Mouse (Mus musculus) spleen, adult 2 months (tissue): Measurements from ENCODE around the gene Hist1h3g. TPM values are rescaled to one million over a fixed set of nuclear protein-coding genes. Genes with fewer than 3 reads are reported as not detected.
A peak's percentile ranks its signal among the peaks of the same experiment; 100 is the strongest.

Experiments used
- DNase-seq, 2 experiments: peaks; one replicate each; pipeline versions ENCODE4 v3.0.0 to v3.0.0-alpha.2; 2012 to 2021; ENCODE audit warnings: low spot score in 2 of 2, low read depth in 1 of 2
- H3K27ac ChIP-seq: fragments of 200-500 bp; 2 replicates; pipeline ENCODE4 v1.5.1; 2012; ENCODE audit warnings: low read length, inconsistent platforms; ENCODE audit not compliant: insufficient read depth
- H3K27me3 ChIP-seq: fragments of 200-500 bp; 2 replicates; pipeline ENCODE4 v1.6.1; 2012; ENCODE audit warnings: mild to moderate bottlenecking, moderate library complexity, low read length, inconsistent platforms; ENCODE audit not compliant: control insufficient read depth, insufficient read depth
- H3K36me3 ChIP-seq: fragments of 200-500 bp; 2 replicates; pipeline ENCODE4 v1.6.1; 2012; ENCODE audit warnings: mild to moderate bottlenecking, low read length, inconsistent platforms; ENCODE audit not compliant: control insufficient read depth, insufficient read depth
- H3K4me1 ChIP-seq: fragments of 200-500 bp; 2 replicates; pipeline ENCODE4 v1.6.1; 2011; ENCODE audit warnings: inconsistent platforms; ENCODE audit not compliant: control insufficient read depth, insufficient read depth, insufficient read length
- H3K4me3 ChIP-seq: fragments of 200-500 bp; 2 replicates; pipeline ENCODE4 v1.5.1; 2011; ENCODE audit warnings: mild to moderate bottlenecking, inconsistent platforms; ENCODE audit not compliant: insufficient read depth, insufficient read length; ENCODE audit errors: extremely low read depth
- CTCF ChIP-seq: fragments of 200-500 bp; IDR thresholded peaks from 2 replicates; pipeline ENCODE4 v1.5.1; 2011; ENCODE audit warnings: mild to moderate bottlenecking, inconsistent platforms; ENCODE audit not compliant: insufficient read depth, insufficient read length, insufficient replicate concordance; ENCODE audit errors: extremely low read depth
- POLR2A ChIP-seq: fragments of 200-500 bp; IDR thresholded peaks from 2 replicates; pipeline ENCODE4 v1.6.1; 2011; ENCODE audit warnings: low read depth, low read length, inconsistent platforms
- WGBS: fragments of 180-500 bp; shearing (Covaris S2); methylation state at CpG from one replicate; pipeline ENCODE4 v1.1.7; 2018; 5-methylcytosine and 5-hydroxymethylcytosine counted together
- polyA plus RNA-seq: library from polyadenylated mRNA; depleted of rRNA; stranded (reverse); fragments of >200 nt; gene quantifications from 2 replicates; pipeline ENCODE4 v1.2.3, GENCODE M21; 2012

Hist1h3g gene
- polyA plus RNA-seq, 1 experiment: 34.4 TPM

GRCm38 (mm10) chr13:23497656-23498321 lies 37.4 kb upstream of the Hist1h3g start:
- no peaks in the 10 kb centered on the region for H3K4me1 ChIP-seq
- H3K27ac ChIP-seq: no peak overlapping the region
- WGBS: 62% methylated on average over 19 of the region's 19 CpGs
- no peak for TF ChIP-seq POLR2A
- no peak for TF ChIP-seq CTCF
- DNase-seq: no peak
- no peaks in the 10 kb centered on the region for H3K36me3 ChIP-seq
- H3K4me3 ChIP-seq: no peak overlapping the region
- no peaks in the 10 kb centered on the region for H3K27me3 ChIP-seq

DNA sequence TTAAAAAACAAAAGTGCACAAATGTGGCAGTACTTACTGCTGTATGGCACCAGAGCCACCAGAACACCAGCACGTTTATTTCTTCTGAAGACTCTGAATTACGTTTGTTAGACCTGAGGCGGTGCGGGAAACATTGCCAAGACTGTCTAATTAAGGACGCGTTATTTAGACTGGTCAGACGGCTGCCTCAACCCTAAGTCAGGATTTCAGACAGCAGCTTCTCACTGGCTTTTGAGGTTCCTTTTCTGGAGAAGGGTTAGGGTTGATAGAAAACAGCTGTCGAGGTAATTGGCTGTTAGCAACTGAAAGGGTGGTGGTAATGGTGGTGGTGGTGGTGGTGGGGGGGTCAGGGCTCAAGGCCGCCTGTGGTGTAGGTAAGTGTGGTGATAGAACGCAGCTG lies 36.6 kb upstream of the Hist1h3g start:
- Histone ChIP-seq H3K4me3 (no peak overlapping the region), H3K27ac (no peak overlapping the region), H3K4me1 (no peaks in the 10 kb centered on the region), H3K27me3 (no peaks in the 10 kb centered on the region), H3K36me3 (no peaks in the 10 kb centered on the region)
- TF ChIP-seq CTCF (no peak), POLR2A (no peak)
- 54% methylated on average over 10 of the region's 10 CpGs for WGBS
- DNase-seq: no peak

DNA sequence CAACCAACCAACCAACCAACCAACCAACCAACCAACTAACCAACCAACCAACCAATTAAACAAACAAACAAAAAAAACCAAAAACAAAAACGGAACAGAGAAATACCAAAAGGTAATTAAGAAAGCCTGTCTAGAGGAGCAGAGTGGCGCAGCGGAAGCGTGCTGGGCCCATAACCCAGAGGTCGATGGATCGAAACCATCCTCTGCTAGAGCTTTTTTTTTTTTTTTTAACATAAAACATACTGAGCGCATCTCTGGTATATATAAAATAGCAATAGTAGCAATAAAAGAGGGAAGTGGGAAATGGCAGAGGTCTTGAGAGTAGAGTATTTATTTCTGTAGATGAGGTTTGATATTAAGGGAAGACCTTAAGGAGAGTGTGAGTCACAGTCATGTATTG lies 35.3 kb upstream of the Hist1h3g start:
- Histone ChIP-seq H3K36me3 (no peaks in the 10 kb centered on the region), H3K27ac (no peak overlapping the region), H3K4me3 (no peak overlapping the region), H3K27me3 (no peaks in the 10 kb centered on the region), H3K4me1 (no peaks in the 10 kb centered on the region)
- WGBS: 70% methylated on average over 7 of the region's 7 CpGs
- TF ChIP-seq POLR2A (no peak), CTCF (no peak)
- no peak for DNase-seq

DNA sequence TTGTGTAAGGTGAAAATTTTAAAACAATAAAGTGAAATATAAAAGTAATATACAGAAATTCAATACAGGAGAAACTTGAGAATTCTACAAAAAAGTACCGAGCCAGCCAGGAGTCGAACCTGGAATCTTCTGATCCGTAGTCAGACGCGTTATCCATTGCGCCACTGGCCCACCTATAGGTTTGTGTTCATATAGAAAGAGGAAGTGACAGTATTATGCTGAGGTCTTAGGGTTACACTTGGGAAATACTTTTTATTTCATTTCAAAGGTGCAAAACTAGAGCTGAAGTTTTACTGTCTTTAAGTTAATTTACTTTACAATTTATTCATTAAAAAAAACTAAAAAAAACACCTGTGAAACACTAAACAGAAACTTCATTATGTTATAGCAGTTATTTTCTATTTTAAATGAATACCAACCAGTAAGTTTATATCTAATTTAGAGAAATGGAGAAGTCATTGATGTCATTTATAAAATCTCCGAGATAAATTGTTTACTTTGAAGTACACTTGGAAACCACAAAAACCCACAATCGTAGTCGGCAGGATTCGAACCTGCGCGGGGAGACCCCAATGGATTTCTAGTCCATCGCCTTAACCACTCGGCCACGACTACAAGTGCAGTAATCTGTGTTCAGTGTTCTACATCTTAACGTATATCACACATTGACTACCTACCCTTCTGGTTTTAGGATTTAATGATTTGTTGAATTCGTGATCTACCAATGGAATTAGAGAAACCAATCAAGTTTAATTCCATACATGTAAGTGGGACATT lies 34.6 kb upstream of the Hist1h3g start:
- Histone ChIP-seq H3K36me3 (no peaks in the 10 kb centered on the region), H3K27ac (no peak overlapping the region), H3K27me3 (no peaks in the 10 kb centered on the region), H3K4me1 (no peaks in the 10 kb centered on the region), H3K4me3 (no peak overlapping the region)
- peak in 1 of 2 experiments; percentile 40 for DNase-seq
- TF ChIP-seq CTCF (no peak), POLR2A (no peak)
- 15% methylated on average over 17 of the region's 17 CpGs for WGBS

DNA sequence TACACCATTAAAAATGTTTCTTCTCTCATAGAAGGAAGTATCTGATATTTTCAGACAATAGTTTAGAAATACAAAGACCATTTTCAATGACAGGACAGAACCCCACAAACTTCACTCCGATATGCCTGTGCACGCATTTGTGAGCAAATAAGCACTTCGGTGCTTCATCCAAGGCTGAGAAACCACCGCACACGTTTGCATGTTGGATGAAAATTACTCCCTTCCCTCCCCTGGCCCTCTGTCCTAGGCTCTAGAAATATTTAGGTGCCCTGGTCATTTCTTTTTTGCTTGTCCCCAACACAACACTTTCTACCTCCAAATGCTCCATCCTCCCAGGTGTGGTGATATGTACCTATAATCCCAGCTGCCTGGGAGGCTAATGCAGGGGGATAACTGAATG lies 33.7 kb upstream of the Hist1h3g start:
- Histone ChIP-seq H3K27me3 (no peaks in the 10 kb centered on the region), H3K4me3 (no peak overlapping the region), H3K27ac (no peak overlapping the region), H3K36me3 (no peaks in the 10 kb centered on the region), H3K4me1 (no peaks in the 10 kb centered on the region)
- 73% methylated on average over 5 of the region's 5 CpGs for WGBS
- no peak for DNase-seq
- TF ChIP-seq CTCF: no peak
- TF ChIP-seq POLR2A: no peak

GRCm38 (mm10) chr13:23502031-23502567 lies 33.1 kb upstream of the Hist1h3g start:
- Histone ChIP-seq H3K4me1 (no peaks in the 10 kb centered on the region), H3K36me3 (no peaks in the 10 kb centered on the region), H3K27me3 (no peaks in the 10 kb centered on the region), H3K27ac (no peak overlapping the region), H3K4me3 (no peak overlapping the region)
- no peak for DNase-seq
- 80% methylated on average over 9 of the region's 9 CpGs for WGBS
- TF ChIP-seq CTCF (no peak), POLR2A (no peak)

DNA sequence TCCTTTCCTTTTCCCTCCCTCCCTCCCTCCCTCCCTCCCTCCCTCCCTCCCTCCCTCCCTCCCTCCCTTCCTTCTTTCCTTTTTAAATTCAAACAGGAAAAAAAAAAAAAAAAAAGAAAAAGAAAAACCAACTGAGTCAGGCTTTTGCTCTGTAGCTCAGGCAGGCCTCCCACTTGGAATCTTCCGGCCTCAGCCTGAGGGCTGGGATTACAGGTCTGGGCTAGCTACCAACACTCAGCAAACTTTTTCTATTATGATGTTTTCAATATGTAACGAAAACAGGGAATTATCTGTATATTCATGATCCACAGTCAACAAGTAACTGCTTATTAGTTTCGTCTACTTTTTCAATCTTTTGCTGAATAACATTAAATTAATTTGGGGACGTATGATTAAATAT lies 32.3 kb upstream of the Hist1h3g start:
- Histone ChIP-seq H3K4me3 (no peak overlapping the region), H3K36me3 (no peaks in the 10 kb centered on the region), H3K27me3 (no peaks in the 10 kb centered on the region), H3K27ac (no peak overlapping the region), H3K4me1 (no peaks in the 10 kb centered on the region)
- WGBS: 91% methylated on average over 4 of the region's 4 CpGs
- TF ChIP-seq CTCF (no peak), POLR2A (no peak)
- DNase-seq: no peak
